In the genomic region with DNA sequence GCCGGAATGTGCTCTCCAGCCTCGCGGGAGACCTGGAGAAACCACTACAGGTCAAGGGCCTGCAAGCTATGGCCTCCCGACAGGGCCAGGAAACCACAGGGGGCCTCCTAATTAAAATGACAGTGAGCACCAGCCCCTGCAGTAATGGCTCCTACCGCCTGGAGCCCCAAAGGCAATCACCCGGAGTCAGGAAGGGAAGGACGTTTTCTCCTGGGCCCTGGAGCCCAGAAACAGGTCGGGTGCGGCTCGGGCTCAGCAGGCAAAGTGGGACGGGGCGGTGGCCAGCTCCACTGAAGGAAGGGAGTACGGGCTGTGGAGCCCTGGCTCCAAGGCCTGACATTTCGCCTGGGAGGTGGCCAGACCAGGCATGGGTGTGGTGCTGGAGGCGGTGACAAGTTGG, we compare ENCODE assay signal across 8 mouse cellular contexts. TPM values are rescaled to one million over a fixed set of nuclear protein-coding genes. Genes with fewer than 3 reads are reported as not detected.
DNase-seq lines count a peak whose midpoint lies in the region; ATAC-seq and TF ChIP-seq lines count a peak whose summit lies in the region.

No protein-coding gene starts in this region.

- no peaks in the 10 kb centered on the region for H3K9me3 ChIP-seq in embryonic facial prominence, embryonic 13.5 days
- no peaks in the 10 kb centered on the region for H3K9me3 ChIP-seq in hindbrain, embryonic 16.5 days (ENCODE audit: control insufficient read depth, low read length)
- no peaks in the 10 kb centered on the region for H3K9me3 ChIP-seq in lung, embryonic 14.5 days (ENCODE audit: low read depth, low read length)

- peak overlapping the region; percentile 41; the same call in 1 of the 2 replicates for H3K27ac ChIP-seq in liver, adult 2 months (replicated peaks; ENCODE audit: insufficient read depth, low read depth, low read length)
- H3K27ac ChIP-seq in embryonic facial prominence, embryonic 13.5 days = peak overlapping the region; percentile 28; the same call in 1 of the 2 replicates
- H3K27ac ChIP-seq in hindbrain, embryonic 16.5 days (ENCODE audit: low read depth, low read length) = no peak overlapping the region
- peak overlapping the region; percentile 74 for H3K27ac ChIP-seq in lung, embryonic 14.5 days (ENCODE audit: low read depth)

- no peak for TF ChIP-seq CTCF in liver, adult 2 months (IDR thresholded peaks at IDR 0.05; ENCODE audit: low read depth, low read length)
- TF ChIP-seq CTCF in lung, embryonic 14.5 days (IDR thresholded peaks at IDR 0.05; ENCODE audit: low read depth) = no peak

- no peaks in the 10 kb centered on the region for H3K36me3 ChIP-seq in liver, adult 2 months (ENCODE audit: control insufficient read depth, insufficient read depth, low read length)
- H3K36me3 ChIP-seq in embryonic facial prominence, embryonic 13.5 days = peaks cover 3% of the 10 kb centered on the region; the same call in 1 of the 2 replicates
- H3K36me3 ChIP-seq in hindbrain, embryonic 16.5 days (ENCODE audit: control insufficient read depth, insufficient read depth, low read length) = 0 out of 2 replicates have a peak, but pooled peaks cover 2% of the 10 kb centered on the region
- no peaks in the 10 kb centered on the region for H3K36me3 ChIP-seq in lung, embryonic 14.5 days (ENCODE audit: insufficient read depth)

- H3K79me2 ChIP-seq in liver, adult 2 months (ENCODE audit: control insufficient read depth, insufficient read depth, low read length) = no peaks in the 10 kb centered on the region

- intact Hi-C loops in left cerebral cortex, postnatal 25 days (cut with DNase I) = no loop called here

- H3K9ac ChIP-seq in liver, adult 2 months (ENCODE audit: low read depth, low read length) = no peak overlapping the region
- H3K9ac ChIP-seq in embryonic facial prominence, embryonic 13.5 days = 0 out of 2 replicates have a peak overlapping the region, but pooled peaks have one; percentile 6
- peak overlapping the region; percentile 23 for H3K9ac ChIP-seq in hindbrain, embryonic 16.5 days (ENCODE audit: low read depth, low read length)
- H3K9ac ChIP-seq in lung, embryonic 14.5 days = no peak overlapping the region

- 69% methylated on average over 15 of the region's 15 CpGs for WGBS in liver, adult 2 months
- WGBS in embryonic facial prominence, embryonic 13.5 days = 18% methylated on average over 15 of the region's 15 CpGs
- 17% methylated on average over 15 of the region's 15 CpGs for WGBS in hindbrain, embryonic 16.5 days
- WGBS in lung, embryonic 14.5 days = 31% methylated on average over 15 of the region's 15 CpGs

- no peak for DNase-seq in liver, adult 2 months (ENCODE audit: extremely low read depth, low read depth, low spot score)
- no peak for DNase-seq in liver
- DNase-seq in lung, embryonic 14.5 days = no peak
- DNase-seq in left cerebral cortex, postnatal 25 days (ENCODE audit: low spot score in 2 of 2) = no peak

- TF ChIP-seq POLR2A in liver, adult 2 months (IDR thresholded peaks at IDR 0.05; ENCODE audit: extremely low read depth, insufficient read depth, low read length) = no peak

- no peaks in the 10 kb centered on the region for H3K27me3 ChIP-seq in liver, adult 2 months (ENCODE audit: control insufficient read depth, insufficient read depth, low read length)
- 0 out of 2 replicates have a peak, but pooled peaks cover 4% of the 10 kb centered on the region for H3K27me3 ChIP-seq in embryonic facial prominence, embryonic 13.5 days
- peaks cover 13% of the 10 kb centered on the region for H3K27me3 ChIP-seq in hindbrain, embryonic 16.5 days (replicated peaks; ENCODE audit: control insufficient read depth, insufficient read depth, low read length)
- H3K27me3 ChIP-seq in lung, embryonic 14.5 days (ENCODE audit: insufficient read depth, low read length) = no peaks in the 10 kb centered on the region

- H3K4me2 ChIP-seq in embryonic facial prominence, embryonic 13.5 days = no peak overlapping the region; the same call in 1 of the 2 replicates
- H3K4me2 ChIP-seq in hindbrain, embryonic 16.5 days (ENCODE audit: low read length) = no peak overlapping the region
- H3K4me2 ChIP-seq in lung, embryonic 14.5 days = no peak overlapping the region

- H3K4me3 ChIP-seq in liver, adult 2 months (ENCODE audit: insufficient read depth, low read depth, low read length) = no peak overlapping the region
- H3K4me3 ChIP-seq in embryonic facial prominence, embryonic 13.5 days = no peak overlapping the region
- H3K4me3 ChIP-seq in hindbrain, embryonic 16.5 days (ENCODE audit: low read length) = no peak overlapping the region
- no peak overlapping the region for H3K4me3 ChIP-seq in lung, embryonic 14.5 days (ENCODE audit: low read depth, low read length)

- no peak for ATAC-seq in embryonic facial prominence, embryonic 13.5 days (ENCODE audit: insufficient number of reproducible peaks, insufficient read depth, low FRiP score, low TSS enrichment, low read depth)
- ATAC-seq in hindbrain, embryonic 16.5 days = peak; percentile 24; the same call in 1 of the 2 replicates
- 0 out of 2 replicates have a peak, but pooled peaks have one; percentile 10 for ATAC-seq in lung, embryonic 14.5 days (ENCODE audit: insufficient read depth)
- ATAC-seq in frontal cortex, adult (ENCODE audit: low TSS enrichment) = no peak
- ATAC-seq in CD4-positive, CD25-positive, alpha-beta regulatory T cell, adult 4 months = no peak

- no peaks in the 10 kb centered on the region for H3K4me1 ChIP-seq in liver, adult 2 months (ENCODE audit: control insufficient read depth, insufficient read depth, low read length)
- peaks cover 15% of the 10 kb centered on the region for H3K4me1 ChIP-seq in embryonic facial prominence, embryonic 13.5 days
- H3K4me1 ChIP-seq in hindbrain, embryonic 16.5 days (ENCODE audit: control insufficient read depth, insufficient read depth, low read depth, low read length) = peaks cover 7% of the 10 kb centered on the region
- peaks cover 7% of the 10 kb centered on the region; the same call in 1 of the 2 replicates for H3K4me1 ChIP-seq in lung, embryonic 14.5 days (ENCODE audit: insufficient read depth)

RNA-seq across cellular contexts. Expression of a gene that starts 26.5 kb away (rescaled TPM):
- 3.0 and 5.3 TPM in 2 replicates for total RNA-seq in liver, adult 2 months (2014; rRNA removed)
- polyA plus RNA-seq in liver, adult 2 months (2012; rRNA removed) = 23.4 and 31.4 TPM in 2 replicates
- polyA plus RNA-seq in embryonic facial prominence, embryonic 13.5 days (2015; fragmentation: Nextera tagmentation; extraction: Ambion mirVana) = 0.91 and 1.4 TPM in 2 replicates
- polyA plus RNA-seq in hindbrain, embryonic 16.5 days (2015; fragmentation: Nextera tagmentation; extraction: Ambion mirVana) = 0.95 and 1.1 TPM in 2 replicates
- 14.1 TPM in 2 replicates for polyA plus RNA-seq in lung, embryonic 14.5 days (2014; fragmentation: Nextera tagmentation; extraction: Ambion mirVana)
- 10 to 100 TPM; 12.2 to 16.1 TPM for total RNA-seq in left cerebral cortex, postnatal 25 days (2021)
- polyA plus RNA-seq in CD4-positive, CD25-positive, alpha-beta regulatory T cell, adult 4 months (2017; shearing (Covaris generic)) = under 1 TPM in 1 of 2 experiments, not detected in 1; 0.19 TPM

RNA-seq across cellular contexts. Expression of a gene that starts 37.6 kb away (rescaled TPM):
- total RNA-seq in liver, adult 2 months (2014; rRNA removed) = 0.18 and 0.40 TPM in 2 replicates
- polyA plus RNA-seq in liver, adult 2 months (2012; rRNA removed) = 0.63 and 0.93 TPM in 2 replicates
- polyA plus RNA-seq in embryonic facial prominence, embryonic 13.5 days (2015; fragmentation: Nextera tagmentation; extraction: Ambion mirVana) = 2.2 and 2.4 TPM in 2 replicates
- 11.5 and 14.3 TPM in 2 replicates for polyA plus RNA-seq in hindbrain, embryonic 16.5 days (2015; fragmentation: Nextera tagmentation; extraction: Ambion mirVana)
- polyA plus RNA-seq in lung, embryonic 14.5 days (2014; fragmentation: Nextera tagmentation; extraction: Ambion mirVana) = 2.5 and 3.4 TPM in 2 replicates
- total RNA-seq in left cerebral cortex, postnatal 25 days (2021) = 10 to 100 TPM; 90.4 to 91.2 TPM
- not detected for polyA plus RNA-seq in CD4-positive, CD25-positive, alpha-beta regulatory T cell, adult 4 months (2017; shearing (Covaris generic))

Comparison
In these comparisons a context has a peak if more than half of its experiments do, and no peak if none do; other contexts are left out.
1. H3K9ac ChIP-seq: peak in embryonic facial prominence, embryonic 13.5 days (single experiment) and hindbrain, embryonic 16.5 days (single experiment); none in liver, adult 2 months (single experiment) and lung, embryonic 14.5 days (single experiment).
2. ATAC-seq: peak in hindbrain, embryonic 16.5 days (single experiment) and lung, embryonic 14.5 days (single experiment); none in embryonic facial prominence, embryonic 13.5 days (single experiment), frontal cortex, adult (single experiment) and CD4-positive, CD25-positive, alpha-beta regulatory T cell, adult 4 months (single experiment).